Mouse (Mus musculus) adipocyte (in vitro differentiated cells): ENCODE measurements around the gene Rnf128.

Experiments used
- DNase-seq: peaks from one replicate; pipeline ENCODE4 v3.0.0-alpha.2; 2016; ENCODE audit warnings: low spot score

Gene Rnf128

DNA sequence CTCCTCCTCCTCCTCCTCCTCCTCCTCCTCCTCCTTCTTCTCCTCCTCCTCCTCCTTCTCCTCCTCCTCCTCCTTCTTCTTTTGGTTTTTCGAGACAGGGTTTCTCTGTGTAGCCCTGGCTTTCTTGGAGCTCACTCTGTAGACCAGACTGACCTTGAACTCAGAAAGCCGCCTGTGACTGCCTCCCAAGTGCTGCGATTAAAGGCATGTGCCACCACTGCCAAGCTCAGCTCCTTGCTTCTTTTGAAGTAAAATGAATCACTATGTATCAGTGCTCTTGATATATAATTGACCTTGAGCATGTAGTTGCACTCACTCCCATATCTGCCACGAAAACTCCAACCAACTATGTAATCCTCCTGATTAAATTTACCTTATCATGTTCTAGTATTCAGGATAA lies 59.0 kb downstream of the Rnf128 start:
- no peak for DNase-seq

DNA sequence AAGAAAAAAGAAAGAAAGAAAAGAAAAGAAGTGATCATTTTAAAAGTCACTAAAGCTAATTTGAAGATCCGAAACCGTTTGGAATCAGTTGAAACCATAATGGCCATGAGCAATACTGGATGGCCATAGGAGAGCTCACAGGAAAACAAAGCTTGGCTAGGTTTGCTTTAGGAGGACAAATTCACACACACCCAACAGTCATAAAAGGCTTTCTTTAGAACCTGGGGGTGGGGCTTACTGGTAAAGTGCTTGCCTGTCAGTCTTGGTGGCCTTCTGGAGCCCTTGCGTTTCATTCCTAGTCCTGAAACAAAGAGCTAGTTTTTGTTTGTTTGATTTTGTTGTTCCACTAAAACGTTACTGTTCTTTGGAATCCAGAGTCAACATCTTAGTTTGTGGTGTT lies 71.6 kb downstream of the Rnf128 start:
- DNase-seq, result no peak

DNA sequence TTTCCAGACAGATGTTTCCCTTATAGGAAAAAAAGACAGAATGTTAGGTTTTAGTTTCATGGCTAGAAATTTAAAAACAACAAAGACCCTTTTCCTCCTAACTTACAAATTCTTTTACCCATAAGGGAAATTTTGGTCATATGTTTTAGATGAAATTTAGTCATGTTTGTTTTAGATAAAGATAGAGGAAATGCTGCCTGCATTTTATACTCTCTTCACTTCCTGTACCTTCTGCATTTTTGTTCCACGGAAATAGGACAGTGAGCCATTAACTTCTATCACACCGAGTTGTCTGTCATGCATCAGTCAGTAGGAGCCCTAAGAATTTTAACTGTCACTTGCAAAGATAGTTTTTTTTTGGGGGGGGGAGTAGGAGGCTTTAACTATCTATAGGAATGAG lies 76.6 kb downstream of the Rnf128 start:
- no peak for DNase-seq

DNA sequence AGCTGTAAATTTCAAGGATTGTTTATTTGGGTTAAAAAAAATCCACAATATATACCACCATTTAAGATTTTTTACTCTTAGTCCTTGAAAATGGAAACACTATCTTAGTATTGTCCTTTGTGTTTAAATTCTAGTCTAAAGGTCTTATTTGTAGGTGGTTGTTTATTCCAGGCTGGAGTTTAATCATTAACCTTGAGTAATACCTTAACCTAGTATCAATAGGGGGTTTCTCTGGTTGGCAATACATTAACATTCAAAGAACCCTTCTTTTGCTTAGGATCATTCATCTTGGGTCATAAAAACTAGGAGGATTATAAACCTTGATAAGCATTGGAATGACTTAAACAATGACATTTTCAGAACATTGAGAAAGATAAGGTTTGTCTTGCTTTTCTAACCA lies 77.3 kb downstream of the Rnf128 start:
- DNase-seq, result no peak

DNA sequence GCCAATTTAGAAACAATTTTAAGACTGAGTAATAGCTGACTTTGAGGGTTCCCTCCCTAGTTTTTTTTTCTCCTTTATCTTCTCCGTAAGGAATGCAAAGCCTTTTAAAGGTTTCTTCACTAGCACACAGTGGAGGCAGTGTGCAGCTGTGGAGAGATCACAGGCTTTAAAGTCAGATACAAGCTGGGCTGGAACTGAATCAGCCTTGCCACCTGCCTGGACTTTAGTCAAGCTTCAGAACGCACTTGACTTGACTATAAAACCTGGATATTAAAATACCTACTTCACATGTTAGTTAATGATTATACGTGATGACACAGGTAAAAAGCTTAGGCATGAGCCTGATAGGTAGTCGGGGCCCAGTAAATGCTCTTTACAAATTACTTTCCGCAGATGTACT lies 89.1 kb downstream of the Rnf128 start:
- no peak for DNase-seq

DNA sequence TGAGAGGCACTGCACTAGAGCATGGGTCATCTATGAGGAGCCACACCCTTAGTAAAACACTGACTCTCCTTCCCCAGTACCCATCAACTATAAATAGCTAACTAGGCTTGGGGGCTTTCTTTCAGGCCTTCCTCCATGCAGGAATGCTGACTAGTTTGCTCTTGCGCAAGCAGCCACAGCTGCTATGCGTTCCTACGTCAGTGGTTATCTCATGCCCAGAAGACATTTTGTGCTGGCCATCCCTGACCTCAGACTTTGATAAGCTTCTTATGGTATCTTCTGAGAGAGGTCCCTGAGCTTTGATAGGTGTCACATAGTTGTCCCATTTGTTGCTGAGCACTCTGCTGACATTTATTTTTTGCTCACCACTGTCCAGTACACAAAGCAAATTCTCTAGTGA lies 90.2 kb downstream of the Rnf128 start:
- no peak for DNase-seq

DNA sequence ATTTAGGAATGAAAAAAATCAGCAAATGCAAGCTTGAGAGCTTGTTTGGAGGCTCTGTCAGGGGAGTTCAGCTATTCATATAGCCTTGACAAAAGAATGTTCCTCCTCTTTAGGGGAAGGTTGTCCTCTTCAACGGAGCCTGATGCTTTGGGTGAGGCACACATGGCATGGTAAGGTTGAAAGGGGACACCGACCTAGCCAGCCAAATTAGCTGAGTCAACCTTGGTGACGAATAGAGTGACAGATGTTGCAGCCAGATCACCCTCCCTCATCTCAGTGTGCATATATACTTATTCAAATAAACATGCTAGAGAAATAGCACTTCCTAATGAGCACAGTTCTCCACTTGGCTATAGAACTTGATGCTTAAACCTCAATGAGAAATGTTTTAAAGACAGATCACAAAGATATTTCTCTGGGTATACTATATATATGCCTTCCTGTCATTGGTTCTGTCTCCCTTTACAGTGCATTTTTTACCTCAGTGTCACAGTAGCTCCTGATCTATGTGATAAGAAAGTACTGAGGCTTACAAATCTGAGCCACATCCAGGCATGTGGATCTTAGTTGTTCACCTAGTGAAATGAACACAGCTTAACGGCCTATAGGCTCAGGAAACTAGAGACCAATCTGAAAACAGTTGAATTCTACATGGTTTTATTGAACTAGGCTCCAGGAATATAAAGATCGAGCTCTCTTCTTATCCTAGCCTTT lies 91.4 kb downstream of the Rnf128 start:
- no peak for DNase-seq

DNA sequence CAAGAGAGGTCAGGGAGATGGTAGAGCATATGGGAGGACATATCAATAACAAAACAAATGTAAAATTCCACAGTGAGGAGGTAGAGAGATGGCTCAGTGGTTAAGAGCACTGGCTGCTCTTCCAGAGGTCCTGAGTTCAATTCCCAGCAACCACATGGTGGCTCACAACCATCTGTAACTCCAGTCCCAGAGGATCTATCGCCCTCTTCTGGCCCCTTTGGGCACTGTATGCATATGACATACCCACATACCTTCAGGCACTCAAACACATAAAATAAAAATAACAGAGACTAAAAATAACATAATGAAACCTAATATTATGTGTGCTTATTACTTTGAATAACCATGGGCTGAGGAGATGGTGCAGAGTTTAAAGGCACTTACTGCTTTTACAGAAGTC lies 99.0 kb downstream of the Rnf128 start:
- no peak for DNase-seq

DNA sequence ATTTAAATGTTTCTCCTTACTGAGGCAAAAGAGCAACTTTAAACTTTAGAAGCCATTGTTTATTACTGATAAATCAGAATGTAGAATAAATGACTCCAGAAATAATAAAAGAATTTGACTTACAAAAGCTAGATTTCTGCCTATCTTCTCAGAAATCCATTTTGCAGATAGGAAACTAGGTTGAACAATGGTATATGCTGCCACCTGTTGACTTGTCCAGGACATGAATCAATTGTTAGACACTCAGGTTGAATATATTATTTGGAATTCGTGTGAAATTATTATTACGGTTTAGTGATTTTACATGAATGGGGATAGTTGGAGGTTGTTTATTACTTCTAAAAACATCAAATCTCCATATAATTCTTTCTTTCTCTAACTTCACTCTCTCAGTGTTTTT lies 102.7 kb downstream of the Rnf128 start:
- peak; percentile 61 for DNase-seq

DNA sequence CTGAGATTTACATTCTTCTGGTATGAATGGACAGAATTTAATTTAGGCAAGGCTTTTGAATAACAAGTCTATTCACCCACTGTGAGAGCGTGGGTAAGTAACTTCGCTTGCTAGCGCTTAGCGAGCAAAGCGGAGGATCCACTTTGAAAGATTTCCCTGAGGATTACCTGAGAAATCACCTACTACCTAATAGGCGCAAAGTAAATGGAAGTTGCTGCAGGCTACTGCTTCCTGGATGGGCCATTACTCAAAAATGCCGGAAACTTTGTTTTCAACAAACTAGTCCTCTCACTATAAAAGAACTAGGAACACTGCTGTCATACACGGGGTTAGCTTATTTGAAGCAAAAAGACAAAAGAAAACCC lies 121.3 kb downstream of the Rnf128 start:
- DNase-seq, result no peak

DNA sequence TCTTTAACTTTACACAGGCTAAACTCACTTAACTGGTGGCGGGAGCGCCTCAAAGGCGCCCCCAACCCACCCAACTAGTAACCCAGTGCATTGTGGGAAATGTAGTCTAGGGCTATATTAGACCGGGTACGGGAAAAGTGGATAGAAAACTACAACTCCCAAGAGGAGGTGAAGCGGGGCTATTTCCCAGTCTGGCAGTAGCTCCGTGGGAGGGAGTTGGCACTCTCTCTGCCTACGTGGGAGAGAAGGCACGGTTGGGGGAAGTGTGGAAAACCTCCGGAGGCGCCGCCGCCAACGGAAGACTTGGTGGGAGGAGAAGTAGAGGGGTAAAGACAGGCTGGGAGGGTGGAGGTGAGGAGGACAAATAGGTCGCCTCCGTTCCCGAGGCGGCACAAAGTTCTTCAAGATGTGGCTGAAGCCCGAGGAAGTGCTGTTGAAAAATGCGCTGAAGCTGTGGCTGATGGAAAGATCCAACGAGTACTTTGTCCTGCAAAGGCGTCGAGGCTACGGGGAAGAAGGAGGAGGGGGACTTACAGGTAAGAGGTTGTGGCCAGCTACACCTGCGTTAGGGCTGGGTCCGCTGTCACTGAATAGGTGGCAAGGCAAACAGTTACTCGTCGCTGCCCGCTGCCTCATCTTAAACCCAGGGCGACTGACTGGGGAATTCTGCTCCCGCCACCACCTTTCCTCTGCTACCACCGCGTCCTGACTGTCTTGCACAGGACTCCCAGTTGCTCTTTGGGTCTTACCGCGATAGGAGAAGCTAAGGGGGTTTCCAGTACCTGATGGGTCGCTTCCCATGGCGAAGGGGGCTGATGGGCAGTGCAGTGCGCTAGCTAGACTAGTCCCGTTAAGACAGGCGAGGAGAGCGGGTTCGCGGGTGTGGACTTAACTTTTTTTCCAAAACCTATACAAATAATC lies 121.9 kb downstream of the Rnf128 start, which contains the start of gene Tbc1d8b:
Gene Tbc1d8b, plus strand, starts transcription at position 222 of the 921 bp plus-strand sequence.
- DNase-seq, result peak; percentile 93

DNA sequence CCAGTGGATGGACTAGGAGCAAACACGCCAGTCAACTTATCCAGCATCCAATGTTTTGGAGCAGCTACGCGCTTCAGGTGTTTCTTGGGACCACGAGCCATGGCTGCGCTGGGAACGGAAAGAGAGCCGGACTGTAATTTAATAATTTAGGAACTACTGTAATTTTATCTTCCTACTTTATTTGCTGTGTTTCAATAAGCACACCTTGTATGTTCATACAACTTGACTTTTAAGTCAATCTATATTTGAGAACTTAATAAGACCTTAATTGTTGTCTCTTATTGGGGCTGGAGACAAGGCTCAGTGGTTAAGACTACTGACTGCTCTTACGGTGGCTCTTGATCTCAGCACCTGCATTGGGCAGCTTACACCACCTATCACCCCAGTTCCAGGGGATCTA lies 151.3 kb downstream of the Rnf128 start, which contains the start of gene Gm15013:
Gene Gm15013, minus strand, starts transcription at position 101 of the 400 bp plus-strand sequence.
- DNase-seq, result no peak

DNA sequence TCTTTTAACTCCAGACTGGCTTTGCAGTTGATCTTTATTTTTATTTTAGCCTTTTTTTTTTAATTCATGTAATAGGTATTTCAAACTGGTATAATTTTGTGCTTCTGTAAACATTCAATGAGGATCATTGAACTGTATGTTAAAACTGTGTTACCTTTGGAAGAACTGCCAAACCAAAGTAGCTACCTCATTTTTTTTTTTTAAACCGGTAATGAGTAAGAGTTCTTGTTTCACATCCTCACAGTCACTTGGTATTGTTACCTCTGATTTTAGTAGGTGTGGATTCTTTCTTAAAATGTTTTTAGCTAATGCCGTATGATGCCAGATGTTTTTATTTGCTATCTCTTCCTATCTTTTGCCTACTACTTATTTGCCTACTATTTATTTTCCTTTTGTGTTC lies 159.2 kb downstream of the Rnf128 start:
- no peak for DNase-seq
